Mouse (Mus musculus): ENCODE data around the gene Smpdl3b.
"Not testable (repeated sequence)": the region's sequence is repeated elsewhere in the genome, so short reads cannot be mapped to it uniquely, and the experiment has no call there.

Gene Smpdl3b

GRCm38 (mm10) chr4:132778562-132779201, 21.6 kb upstream of the Smpdl3b start:
- DNase-seq = no peak

GRCm38 (mm10) chr4:132776764-132777163, 19.7 kb upstream of the Smpdl3b start:
- DNase-seq = peak; percentile 59

GRCm38 (mm10) chr4:132774905-132775304, 17.9 kb upstream of the Smpdl3b start:
- DNase-seq = no peak

- DNase-seq = no peak
These were observed 14.7 kb upstream of the Smpdl3b start for GRCm38 (mm10) chr4:132771776-132772175.

- peak; percentile 99 for DNase-seq
These were observed 11.1 kb upstream of the Smpdl3b start, which contains the start of gene Rpa2 for GRCm38 (mm10) chr4:132767914-132768876. Rpa2 (plus strand) TSS chr4:132768332.

GRCm38 (mm10) chr4:132763125-132763524, 6.1 kb upstream of the Smpdl3b start:
- not testable (repeated sequence) for DNase-seq

GRCm38 (mm10) chr4:132762602-132763001, 5.5 kb upstream of the Smpdl3b start:
- no peak for DNase-seq

- DNase-seq = no peak
These were observed 3.2 kb upstream of the Smpdl3b start for GRCm38 (mm10) chr4:132760296-132760695.

- DNase-seq = no peak
These were observed 740 bp upstream of the Smpdl3b start for GRCm38 (mm10) chr4:132757633-132758351.

- DNase-seq = no peak
These were observed 4.1 kb downstream of the Smpdl3b start for GRCm38 (mm10) chr4:132752992-132753391.

- DNase-seq = no peak
These were observed 7.6 kb downstream of the Smpdl3b start for GRCm38 (mm10) chr4:132749258-132749982.

GRCm38 (mm10) chr4:132748778-132749177, 8.3 kb downstream of the Smpdl3b start:
- no peak for DNase-seq

GRCm38 (mm10) chr4:132747664-132748259, 9.3 kb downstream of the Smpdl3b start:
- DNase-seq = no peak

GRCm38 (mm10) chr4:132746911-132747517, 10.0 kb downstream of the Smpdl3b start:
- DNase-seq = no peak

GRCm38 (mm10) chr4:132743992-132744911, 12.8 kb downstream of the Smpdl3b start:
- no peak for DNase-seq

GRCm38 (mm10) chr4:132741491-132741890, 15.6 kb downstream of the Smpdl3b start:
- no peak for DNase-seq

GRCm38 (mm10) chr4:132737154-132737553, 19.9 kb downstream of the Smpdl3b start:
- DNase-seq = not testable (repeated sequence)

- DNase-seq = no peak
These were observed 21.2 kb downstream of the Smpdl3b start for GRCm38 (mm10) chr4:132735894-132736293.

GRCm38 (mm10) chr4:132735389-132735788, 21.7 kb downstream of the Smpdl3b start:
- no peak for DNase-seq

GRCm38 (mm10) chr4:132734766-132735165, 22.3 kb downstream of the Smpdl3b start:
- no peak for DNase-seq
